Mouse (Mus musculus) kidney, adult 2 months (tissue): ENCODE measurements at regions not wholly inside any gene's neighbourhood (a gene's known extent, or its start where the extent isn't known, plus 50 kb on each side); places are given as distances from the start of the nearest gene placed in this dataset.

Source experiments
- CTCF ChIP-seq: fragments of 200-500 bp; conservative IDR thresholded peaks from 2 replicates; pipeline ENCODE4 v1.5.1; 2011; ENCODE audit warnings: low read depth, mild to moderate bottlenecking, control low read depth, low read length, moderate library complexity, mixed read lengths; ENCODE audit not compliant: insufficient read depth, insufficient read length
- POLR2A ChIP-seq: fragments of 200-500 bp; IDR thresholded peaks from one replicate; pipeline ENCODE4 v1.6.1; 2011; ENCODE audit warnings: low read depth, low read length, control low read depth

- TF ChIP-seq POLR2A (no peak), CTCF (no peak)
Measured at GRCm38 (mm10) chr6:84500255-84500886, 93.3 kb downstream of the Cyp26b1 start.
